9 mouse cellular contexts compared by ENCODE assay signal in genomic region chr4:143027292-143027691, GRCm38 (mm10).
DNase-seq lines count a peak whose midpoint lies in the region; ATAC-seq and TF ChIP-seq lines count a peak whose summit lies in the region.
"Had no signal": no experiment of that assay in that cellular context is flagged by ENCODE, and none has a peak within 500 bp of the region (broad histone marks: within the 10 kb centered on the region; RNA-seq: fewer than 3 reads in every experiment).

No protein-coding gene starts in this region.

- peak; percentile 93 for TF ChIP-seq CTCF in left cerebral cortex, adult 2 months (IDR thresholded peaks at IDR 0.05)

- H3K36me3 ChIP-seq in forebrain, embryonic 14.5 days (ENCODE audit: control insufficient read depth, insufficient read depth, low read length), result no peaks in the 10 kb centered on the region
- no peaks in the 10 kb centered on the region for H3K36me3 ChIP-seq in midbrain, embryonic 11.5 days (ENCODE audit: control insufficient read depth, insufficient read depth, low read length)

- H3K27me3 ChIP-seq in forebrain, embryonic 14.5 days (replicated peaks; ENCODE audit: control insufficient read depth, insufficient read depth, low read length), result no peaks in the 10 kb centered on the region
- H3K27me3 ChIP-seq in midbrain, embryonic 11.5 days (ENCODE audit: control insufficient read depth, insufficient read depth, low read length), result no peaks in the 10 kb centered on the region

- H3K4me1 ChIP-seq in forebrain, embryonic 14.5 days (ENCODE audit: control insufficient read depth, insufficient read depth, low read length), result no peaks in the 10 kb centered on the region
- no peaks in the 10 kb centered on the region for H3K4me1 ChIP-seq in midbrain, embryonic 11.5 days (ENCODE audit: control insufficient read depth, insufficient read depth, low read length)

- H3K4me2 ChIP-seq in forebrain, embryonic 14.5 days (ENCODE audit: low read length), result no peak overlapping the region
- H3K4me2 ChIP-seq in midbrain, embryonic 11.5 days, result no peak overlapping the region

- 8% methylated on average over 5 of the region's 5 CpGs for WGBS in forebrain, embryonic 14.5 days
- 17% methylated on average over 5 of the region's 5 CpGs for WGBS in midbrain, embryonic 11.5 days

- DNase-seq in gastrocnemius, adult 18-20 months (ENCODE audit: low spot score), result peak; percentile 52
- no peak for DNase-seq in gastrocnemius, postnatal 25 days
- peak; percentile 29 for DNase-seq in cerebellum, adult 11-12 months
- DNase-seq in forebrain, embryonic 14.5 days (ENCODE audit: low spot score), result peak; percentile 86
- peak; percentile 54 for DNase-seq in induced T-regulatory cell, adult 2 months (ENCODE audit: low read depth)
- DNase-seq in left cerebral cortex, adult 2 months (ENCODE audit: extremely low spot score in 1 of 2, low spot score in 2 of 2), result peak; percentile 50 to 64
- peak; percentile 95 for DNase-seq in midbrain, embryonic 11.5 days (ENCODE audit: low spot score, missing footprints)
- peak; percentile 68 for DNase-seq in right cerebral cortex, postnatal 4 days

- no peaks in the 10 kb centered on the region for H3K9me3 ChIP-seq in forebrain, embryonic 14.5 days (replicated peaks; ENCODE audit: control insufficient read depth, low read length)
- no peaks in the 10 kb centered on the region for H3K9me3 ChIP-seq in midbrain, embryonic 11.5 days (ENCODE audit: control insufficient read depth, low read length)

- H3K27ac ChIP-seq in forebrain, embryonic 14.5 days (ENCODE audit: low read depth, low read length), result no peak overlapping the region
- H3K27ac ChIP-seq in left cerebral cortex, adult 2 months, result no peak overlapping the region
- H3K27ac ChIP-seq in midbrain, embryonic 11.5 days (ENCODE audit: low read depth, low read length), result no peak overlapping the region
- H3K27ac ChIP-seq: macrophage had no signal

- H3K4me3 ChIP-seq in forebrain, embryonic 14.5 days (ENCODE audit: low read depth, low read length), result no peak overlapping the region
- H3K4me3 ChIP-seq in left cerebral cortex, adult 2 months, result no peak overlapping the region
- no peak overlapping the region for H3K4me3 ChIP-seq in midbrain, embryonic 11.5 days (ENCODE audit: low read depth, low read length)

- intact Hi-C loops in left cerebral cortex, adult 2 months (cut with DNase I), result loop anchor here (1.0 to 10.0 kb wide), 4 partner anchors 135 to 1022 kb away; no protein-coding TSS in a partner anchor

- peak; percentile 50; the same call in 1 of the 2 replicates for ATAC-seq in forebrain, embryonic 14.5 days
- peak; percentile 72 for ATAC-seq in midbrain, embryonic 11.5 days (ENCODE audit: low FRiP score)

- H3K9ac ChIP-seq in forebrain, embryonic 14.5 days (ENCODE audit: low read length), result no peak overlapping the region
- no peak overlapping the region for H3K9ac ChIP-seq in midbrain, embryonic 11.5 days (ENCODE audit: low read length)
